Mouse (Mus musculus) spleen, postnatal 14 days (tissue): ENCODE measurements around the gene Sesn2.
"Not testable (repeated sequence)": the region's sequence is repeated elsewhere in the genome, so short reads cannot be mapped to it uniquely, and the experiment has no call there.

ENCODE experiments used
- DNase-seq, 2 experiments: peaks; one replicate each; pipeline ENCODE4 v3.0.0; 2021 to 2022; ENCODE audit warnings: low spot score in 2 of 2

The Sesn2 gene

DNA sequence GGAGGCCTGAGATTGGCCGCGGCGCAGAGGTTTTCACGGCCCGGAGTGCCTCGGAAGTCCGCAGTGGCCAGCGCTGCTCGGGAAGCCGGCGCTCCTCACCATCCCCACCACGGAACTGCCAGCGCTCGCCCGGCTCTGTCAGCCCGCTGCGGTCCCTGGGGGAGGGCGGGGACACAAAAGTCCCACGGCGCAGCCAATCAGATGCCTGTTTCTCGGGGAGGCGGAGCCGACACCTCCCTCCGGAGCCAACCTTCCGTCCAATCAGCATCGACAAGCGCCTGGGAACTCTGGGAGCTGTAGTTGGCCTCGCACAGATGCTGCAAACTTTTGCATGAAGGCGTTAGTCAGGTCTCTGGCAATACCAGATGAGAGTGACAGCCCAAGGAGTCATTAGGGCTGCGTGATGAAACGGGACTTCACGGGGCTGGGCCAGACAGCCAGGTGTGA lies at the start of gene Sesn2:
TSS of gene Sesn2 (minus strand) at position 150 of the 447 bp plus-strand sequence.
- peak; percentile 96 to 97 for DNase-seq

DNA sequence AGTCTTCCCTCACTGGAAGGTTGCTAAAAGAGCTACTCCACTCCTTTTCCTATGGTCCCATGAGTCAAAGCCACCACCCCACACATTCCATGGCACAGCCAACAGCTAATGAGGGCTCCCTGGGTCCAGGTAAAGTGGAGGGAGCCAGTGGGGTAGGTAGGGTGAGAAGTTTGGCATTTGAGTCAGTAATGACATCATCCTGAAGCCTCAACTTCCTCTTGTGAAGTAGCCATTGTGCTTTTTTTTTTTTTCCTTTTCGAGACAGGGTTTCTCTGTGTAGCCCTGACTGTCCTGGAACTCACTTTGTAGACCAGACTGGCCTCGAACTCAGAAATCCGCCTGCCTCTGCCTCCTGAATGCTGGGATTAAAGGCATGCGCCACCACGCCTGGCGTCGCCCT lies 45.2 kb upstream of the Sesn2 start:
- DNase-seq, result not testable (repeated sequence)

DNA sequence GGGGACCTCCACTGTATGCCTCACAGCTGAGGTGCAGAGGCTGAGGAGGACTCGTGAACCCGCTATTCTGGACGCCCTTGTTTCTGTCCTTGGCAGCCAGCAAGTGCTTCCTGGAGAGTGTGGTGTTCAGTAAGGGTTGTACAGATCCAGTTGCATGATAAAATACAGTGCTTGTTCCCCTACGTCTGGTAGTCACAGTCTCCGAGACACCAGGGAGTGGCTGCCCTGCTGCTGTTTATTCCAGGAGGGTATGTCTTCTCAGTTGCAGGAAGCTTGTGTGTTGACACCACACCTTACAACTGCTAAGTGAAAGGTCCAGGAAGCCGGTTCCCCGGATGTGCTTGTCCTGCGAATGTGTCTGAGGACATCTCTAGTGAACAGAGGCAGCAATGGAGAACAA lies 44.4 kb upstream of the Sesn2 start:
- no peak for DNase-seq

DNA sequence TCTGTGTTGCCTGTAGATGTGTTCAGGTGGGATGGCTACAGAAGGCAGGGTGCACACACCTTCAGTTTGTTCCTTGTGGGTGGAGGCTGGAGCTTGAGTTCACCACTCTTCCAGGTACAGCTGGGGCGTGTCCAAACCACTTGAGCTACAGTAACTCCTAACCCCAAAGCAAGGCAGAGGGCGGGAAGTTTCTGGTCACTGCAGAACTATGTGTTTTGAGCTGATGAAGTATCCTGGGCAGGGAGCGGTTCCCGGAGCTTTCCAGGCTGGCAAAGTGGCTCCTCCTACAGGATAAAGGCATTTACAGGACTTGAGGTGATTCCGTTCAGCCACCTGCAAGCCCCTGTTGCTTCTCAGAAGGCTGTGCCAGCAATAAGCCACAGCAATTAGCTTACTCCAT lies 43.9 kb upstream of the Sesn2 start:
- DNase-seq, result no peak

DNA sequence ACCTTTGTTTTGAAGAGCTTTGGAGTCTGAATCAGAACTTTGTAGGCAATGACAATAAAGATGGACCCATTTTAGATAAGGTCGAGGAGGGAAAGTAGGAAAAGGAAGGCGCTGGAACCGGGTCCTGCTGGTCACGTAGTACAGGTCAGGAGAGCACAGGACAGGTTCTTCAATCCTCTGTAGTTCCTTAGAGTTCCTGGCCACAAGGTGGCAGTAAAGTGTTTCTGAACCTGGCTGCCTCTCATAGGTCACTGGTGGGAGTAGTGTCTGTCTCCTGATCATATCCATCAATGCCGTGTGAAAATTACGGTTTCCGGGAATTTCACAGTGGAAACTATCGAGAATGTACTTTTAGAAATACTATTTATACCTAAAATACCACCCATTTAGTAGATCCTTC lies 35.5 kb upstream of the Sesn2 start:
- DNase-seq, result peak in 1 of 2 experiments; percentile 72

DNA sequence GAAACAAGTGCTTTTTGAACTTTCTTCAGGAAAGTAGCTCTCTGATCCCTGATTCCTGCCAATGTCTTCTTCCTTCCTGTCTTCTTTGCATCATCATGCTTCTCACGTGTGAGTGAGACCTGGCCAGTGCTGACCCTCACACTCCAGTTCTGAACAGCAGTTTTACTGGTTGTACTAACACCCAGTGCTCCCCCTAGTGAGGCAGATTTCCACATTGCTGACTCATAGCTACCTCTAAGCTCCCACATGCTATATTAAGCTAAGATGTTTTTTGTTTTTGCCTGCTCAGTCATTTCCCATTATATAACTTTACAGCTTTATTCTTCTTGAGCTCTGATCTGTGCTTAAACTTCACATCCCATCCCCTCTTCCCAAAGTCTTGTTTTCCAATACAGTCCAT lies 32.4 kb upstream of the Sesn2 start:
- DNase-seq, result no peak

DNA sequence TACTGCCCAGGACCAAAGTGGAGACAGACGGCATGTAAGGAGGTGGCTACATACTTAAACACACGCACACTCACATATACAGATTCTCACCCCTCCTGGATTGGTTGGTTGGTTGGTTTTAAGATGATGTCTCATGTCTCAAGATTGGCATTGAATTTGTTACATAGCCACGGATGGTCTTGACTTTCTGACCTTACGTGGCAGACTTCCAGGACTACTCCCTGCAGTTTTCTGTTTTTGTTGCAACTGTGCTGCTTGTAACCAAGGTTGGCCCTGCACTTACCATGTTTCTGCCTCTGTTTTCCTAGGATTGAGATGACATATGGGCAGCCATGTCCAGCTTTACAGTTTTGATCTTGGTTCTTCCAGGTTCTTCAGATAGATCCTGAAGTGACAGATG lies 31.1 kb upstream of the Sesn2 start:
- DNase-seq, result no peak

DNA sequence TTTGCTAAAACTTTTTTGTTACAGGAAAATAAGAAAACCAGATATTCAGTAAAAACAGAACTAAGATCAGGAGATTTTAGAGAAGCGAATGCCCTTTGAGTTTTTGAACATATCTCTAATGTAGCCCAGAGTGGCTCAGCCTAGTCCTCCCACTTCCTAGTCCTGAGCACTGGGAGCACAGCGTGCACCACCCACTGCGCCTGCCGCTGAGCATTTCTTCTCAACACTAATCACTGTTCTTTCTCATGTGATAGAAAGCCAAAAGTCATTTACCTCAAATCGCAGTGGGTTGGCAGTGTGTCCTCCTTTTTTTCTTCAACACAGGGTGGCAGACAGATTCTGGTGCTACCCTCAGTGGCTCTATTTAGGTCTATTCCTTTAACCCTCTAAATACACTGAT lies 29.2 kb upstream of the Sesn2 start:
- no peak for DNase-seq

DNA sequence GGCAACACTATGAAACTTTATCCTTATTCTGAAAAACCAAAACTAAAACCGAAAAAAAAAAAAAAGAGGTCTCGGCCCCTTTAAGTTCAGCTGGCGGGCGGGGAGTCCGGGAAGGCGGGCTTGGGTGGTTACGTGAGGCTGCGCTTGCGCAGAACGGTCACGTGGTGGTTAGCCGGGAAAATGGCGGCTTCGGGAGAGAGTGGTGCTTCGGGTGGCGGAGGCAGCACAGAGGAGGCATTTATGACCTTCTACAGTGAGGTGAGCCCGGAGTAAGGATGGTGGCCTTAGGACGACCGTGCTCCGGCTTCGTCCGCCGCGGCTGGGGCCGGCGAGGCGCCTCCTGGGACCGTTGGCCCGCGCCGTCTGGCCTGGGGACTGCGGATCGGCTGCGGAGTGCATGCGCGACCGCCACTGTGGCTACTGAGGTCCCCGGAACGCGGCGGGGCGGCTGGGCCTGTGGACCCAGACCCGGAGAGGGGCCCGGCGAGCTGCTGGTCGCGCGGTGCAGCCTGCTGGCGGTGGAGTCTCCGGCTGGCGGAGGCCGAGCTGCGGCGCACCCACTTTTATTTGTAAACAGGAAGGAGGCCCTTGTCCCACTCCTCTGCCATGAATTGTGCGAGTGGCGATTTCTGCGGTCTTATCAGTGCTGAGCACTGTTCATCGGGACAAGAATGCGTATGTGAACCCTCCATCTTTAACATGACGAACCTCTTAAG lies 25.3 kb upstream of the Sesn2 start, which contains the start of gene Dnajc8:
TSS of gene Dnajc8 (plus strand) at position 145 of the 716 bp plus-strand sequence.
- peak; percentile 93 to 96 for DNase-seq

DNA sequence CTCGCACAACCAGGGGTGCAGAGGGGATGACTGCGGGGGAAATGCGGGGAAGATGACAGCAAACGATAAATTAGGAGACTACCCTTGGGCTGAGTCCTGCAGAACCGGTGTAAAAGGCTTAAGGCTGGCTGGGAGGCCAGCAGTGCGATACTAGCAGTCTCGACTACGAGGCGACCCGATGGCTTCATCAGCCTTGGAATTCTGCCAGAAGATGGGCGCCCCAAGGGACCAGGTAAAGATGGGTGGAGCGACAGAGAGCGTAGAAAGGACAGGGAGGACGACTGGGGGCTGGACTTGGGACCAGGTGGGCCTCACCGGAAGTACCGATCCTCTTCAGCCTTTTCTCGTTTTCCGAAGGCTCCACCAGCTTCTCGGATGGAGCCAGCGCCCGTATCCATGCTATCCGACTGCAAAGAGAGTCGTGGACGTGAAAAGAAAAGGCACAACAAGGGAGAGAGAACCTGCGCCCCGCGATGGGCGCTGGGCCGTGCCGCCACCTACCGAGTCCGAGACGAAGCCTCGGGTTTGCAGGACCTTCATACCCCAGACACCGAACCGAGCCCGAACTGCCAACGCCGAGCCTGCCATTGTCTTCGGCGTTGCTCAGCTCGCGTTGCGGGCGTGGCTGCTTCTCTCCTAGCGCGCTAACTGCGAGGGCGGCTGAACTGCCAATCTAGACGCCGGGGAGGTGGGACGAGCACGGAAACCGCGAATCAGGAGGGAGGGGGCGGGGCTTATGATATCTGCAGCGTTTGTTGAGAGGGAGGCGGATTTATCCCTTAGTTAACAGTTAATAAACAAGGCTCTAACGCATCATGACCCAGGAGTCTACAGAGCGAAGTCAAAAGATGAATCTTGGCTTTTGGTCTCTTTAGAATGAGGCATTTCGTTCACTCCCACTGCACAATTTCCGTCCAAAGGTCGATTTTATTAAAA lies 22.9 kb upstream of the Sesn2 start, which contains the start of gene Atpif1:
TSS of gene Atpif1 (minus strand) at position 679 of the 936 bp plus-strand sequence.
- peak; percentile 73 to 86 for DNase-seq

DNA sequence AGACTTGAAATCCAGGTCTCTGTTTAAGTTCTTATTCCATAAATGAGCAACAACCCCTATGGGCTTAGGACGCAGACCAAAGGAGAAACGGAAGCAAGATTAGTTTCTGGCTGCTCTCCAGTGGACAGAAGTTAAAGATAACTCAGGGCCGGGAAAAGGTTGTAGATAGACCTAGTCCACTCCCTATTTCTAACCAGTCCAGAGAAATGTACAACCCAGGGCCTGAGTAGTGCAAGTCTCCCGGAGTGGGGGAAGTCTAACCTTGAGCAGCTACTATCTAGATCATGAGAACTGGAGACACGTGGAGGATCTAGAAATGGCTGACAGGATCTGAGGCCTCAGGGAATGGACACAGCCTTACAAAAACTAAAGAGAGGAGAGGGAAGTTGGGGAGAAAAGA lies 22.2 kb upstream of the Sesn2 start:
- no peak for DNase-seq

DNA sequence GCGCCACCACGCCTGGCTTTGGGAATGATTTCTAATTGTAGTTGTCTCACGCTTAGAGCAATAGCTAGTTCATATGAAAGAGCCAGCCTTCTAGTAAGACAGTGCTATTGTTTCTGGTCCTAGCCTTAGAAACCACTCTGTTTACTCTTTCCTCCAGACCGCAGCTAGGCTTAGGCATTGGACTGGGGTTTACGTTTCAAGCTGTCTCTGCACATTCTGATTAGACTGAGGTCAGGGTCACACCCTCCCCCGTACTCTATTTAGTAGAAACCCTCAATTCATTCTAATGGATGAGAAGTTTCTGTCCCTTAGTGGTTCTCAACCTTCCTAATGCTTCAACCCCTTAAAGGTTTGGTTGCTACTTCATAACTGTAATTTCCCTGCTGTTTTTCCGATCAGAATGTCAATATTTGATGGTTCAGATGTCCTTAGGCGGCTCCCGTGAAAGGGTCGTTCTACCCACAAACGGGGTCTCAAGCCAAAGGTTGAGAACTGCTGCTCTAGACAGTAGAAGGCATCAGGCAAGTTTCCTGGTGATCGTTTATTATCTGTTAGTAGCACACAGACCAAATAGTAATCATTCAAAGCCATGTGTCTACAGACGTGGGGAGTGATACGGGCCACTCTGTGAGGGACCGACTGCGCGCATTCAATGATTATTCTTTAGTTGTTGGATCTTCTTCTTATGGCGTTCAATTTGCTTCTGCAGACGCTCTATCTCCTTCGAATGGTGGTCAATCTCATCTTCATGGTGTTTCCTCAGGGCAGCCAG lies 19.9 kb upstream of the Sesn2 start:
- DNase-seq, result no peak

DNA sequence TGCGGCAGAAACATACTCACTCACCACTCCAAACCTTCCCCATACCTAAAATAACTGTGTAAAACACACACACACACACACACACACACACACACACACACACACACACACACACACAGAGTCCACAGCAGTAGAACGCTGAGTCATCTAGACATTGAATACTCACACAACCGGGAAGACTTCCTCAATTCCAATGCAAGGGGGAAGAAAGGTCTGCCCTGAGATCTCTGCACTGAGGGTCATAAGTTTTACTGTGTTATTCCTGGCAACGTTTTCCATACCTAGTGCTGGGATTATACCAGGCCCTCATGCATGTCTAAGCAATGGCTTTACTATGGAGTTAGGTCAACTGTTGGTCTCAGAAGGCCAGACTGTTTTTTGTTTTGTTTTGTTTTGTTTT lies 19.0 kb upstream of the Sesn2 start:
- DNase-seq, result no peak

DNA sequence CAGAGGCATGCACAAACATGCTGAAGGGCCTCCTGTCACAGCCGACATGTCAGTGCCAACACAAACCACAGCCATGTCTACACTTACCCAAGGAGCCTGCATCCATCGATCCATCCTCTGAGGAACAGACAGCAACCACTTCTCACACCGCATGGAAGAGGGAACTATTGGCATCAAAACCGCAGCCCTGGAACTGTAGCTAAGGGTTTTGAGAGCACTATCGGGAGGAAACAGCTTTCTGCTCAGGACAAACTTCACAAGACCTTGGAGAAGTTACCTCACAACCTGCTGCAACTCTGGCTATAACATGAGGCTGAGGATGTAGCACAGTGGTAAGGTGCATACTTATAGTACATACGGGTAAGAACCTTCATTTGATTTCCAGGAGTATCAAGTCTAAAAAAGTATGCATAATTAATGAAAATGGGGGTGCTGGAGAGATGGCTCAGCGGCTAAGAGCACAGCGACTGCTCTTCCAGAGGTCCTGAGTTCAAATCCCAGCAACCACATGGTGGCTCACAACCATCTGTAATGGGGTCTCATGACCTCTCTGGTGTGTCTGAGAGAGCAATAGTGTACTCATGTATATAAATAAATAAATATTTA lies 17.7 kb upstream of the Sesn2 start:
- no peak for DNase-seq

DNA sequence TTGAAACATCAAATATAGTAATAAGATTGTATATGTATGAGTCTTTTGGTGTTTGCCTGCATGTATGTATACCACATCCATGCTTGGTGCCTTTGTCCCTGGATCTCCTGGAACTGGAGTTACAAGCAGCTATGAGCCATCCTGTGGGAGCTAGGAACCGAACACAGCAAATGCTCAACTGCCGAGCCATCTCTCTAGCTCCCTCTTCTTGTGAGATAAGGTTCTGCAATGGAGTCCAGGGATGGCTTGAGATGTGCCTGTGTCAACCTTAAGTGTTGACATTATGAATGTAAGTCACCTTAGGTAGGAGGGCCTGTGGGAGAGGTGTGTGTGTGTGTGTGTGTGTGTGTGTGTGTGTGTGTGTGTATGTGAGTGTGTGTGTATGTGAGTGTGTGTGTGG lies 16.4 kb upstream of the Sesn2 start:
- no peak for DNase-seq

DNA sequence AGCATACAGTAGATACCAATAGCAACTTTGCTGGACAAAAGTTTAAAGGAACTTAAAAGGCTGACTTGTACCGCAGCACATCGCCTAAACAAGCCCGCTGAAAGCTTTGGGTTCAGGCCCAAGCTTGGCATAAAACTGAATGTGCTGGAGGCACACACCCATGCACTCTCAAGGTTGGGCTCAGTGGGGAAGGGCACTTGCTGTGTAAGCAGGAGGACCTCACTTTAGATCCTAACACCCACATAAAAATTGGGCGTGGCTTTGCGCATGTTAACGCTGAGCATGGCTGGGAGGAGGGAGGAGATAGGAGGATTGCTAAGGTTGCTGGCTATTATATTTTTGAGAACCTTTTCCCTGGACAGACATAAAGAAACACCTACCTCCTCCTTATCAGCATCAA lies 14.5 kb upstream of the Sesn2 start:
- DNase-seq, result no peak

DNA sequence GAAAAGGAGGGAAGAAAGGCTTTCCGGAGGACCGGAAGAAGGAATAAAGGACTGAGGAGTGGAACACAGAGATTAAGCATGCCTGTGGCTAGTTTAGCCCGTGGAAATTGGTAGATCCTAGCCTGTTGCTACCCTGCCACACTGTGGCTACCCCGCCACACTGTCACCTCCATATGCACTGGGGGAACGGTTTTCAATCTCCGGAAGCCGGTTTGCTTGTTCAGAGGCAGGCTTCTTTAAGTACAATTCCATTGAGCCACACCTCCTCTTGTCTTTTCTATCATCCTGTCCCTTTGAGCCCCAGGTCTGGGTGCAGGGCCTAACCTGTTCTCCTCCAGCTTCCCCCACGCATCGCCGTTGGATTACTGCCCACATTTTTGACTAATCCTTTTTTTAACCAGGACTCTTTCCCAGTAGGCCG lies 14.0 kb upstream of the Sesn2 start:
- DNase-seq, result no peak

DNA sequence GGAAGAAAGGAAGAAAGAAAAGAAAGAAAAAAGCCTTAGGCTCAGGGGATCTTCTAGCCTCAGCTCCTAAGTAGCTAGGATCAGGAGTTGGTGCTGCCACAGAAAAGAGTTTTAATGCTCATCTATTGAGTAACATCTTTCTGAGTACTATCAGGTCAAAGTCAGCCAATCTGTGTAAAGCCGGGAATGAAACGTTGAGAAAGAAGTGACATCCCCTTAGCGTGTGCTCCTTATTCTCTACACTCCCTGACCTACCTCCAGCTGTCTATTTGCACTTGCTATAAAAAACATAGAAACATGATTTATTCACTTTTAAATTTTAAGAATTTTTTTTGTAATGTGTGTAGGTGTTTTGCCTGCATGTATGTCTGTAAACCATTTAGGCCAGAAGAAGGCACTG lies 8.9 kb upstream of the Sesn2 start:
- no peak for DNase-seq

DNA sequence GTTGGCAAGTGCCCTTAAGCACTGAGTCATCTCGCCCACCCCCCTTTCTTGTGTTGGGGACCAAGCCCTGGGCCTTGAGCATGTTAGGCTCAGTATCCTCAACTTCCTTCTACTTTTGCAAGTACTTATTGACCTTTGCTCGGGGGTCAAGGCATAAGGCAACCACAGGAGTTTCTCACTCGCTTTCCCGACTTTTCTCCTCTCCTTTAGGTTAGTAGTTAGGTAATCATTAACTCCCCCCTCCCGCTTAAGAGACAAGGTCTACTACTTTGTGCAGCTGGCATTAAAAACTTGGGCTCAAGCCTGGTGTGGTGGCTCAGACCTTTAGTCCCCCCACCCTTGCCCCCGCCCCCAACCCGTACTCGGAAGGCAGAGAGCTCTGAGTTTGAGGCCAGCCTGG lies 7.8 kb upstream of the Sesn2 start:
- DNase-seq, result no peak

DNA sequence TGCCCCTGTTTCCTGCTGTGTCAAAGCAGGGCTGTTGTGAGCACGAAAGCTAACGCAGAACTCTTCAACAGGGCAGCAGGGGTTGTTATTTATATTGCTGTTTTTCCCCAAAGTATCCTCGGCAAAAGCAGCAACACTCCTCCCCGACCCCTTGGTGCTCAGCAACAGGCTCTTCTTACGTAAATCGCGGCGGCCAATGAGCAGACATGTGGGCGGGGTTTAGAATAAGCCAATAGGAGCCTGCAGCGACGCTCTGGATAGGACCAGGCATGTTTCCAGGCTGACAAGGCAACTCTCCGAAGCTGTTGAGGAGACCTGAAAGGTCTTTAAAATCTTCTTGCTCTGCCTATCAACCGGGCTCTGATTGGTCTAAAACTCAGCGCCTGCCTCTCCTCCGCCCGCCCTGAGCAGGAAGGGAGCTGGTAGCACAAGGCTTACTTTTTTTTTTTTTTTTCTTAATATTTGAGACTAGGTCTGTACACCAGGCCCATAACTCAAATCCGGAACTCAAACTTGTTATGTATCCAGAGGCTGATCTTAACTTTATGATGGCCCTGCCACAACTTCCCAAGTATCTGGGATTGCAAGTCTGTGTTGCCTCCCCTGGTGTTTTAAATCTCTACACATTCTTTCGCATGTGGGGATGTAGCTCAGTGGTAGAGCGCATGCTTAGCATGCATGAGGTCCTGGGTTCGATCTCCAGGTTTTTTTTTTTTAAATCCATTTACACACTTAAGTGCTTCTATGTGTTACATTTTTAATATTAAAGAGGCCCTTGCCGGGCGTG lies 5.3 kb upstream of the Sesn2 start:
- peak; percentile 75 to 81 for DNase-seq
